Mouse (Mus musculus) hindbrain, embryonic 16.5 days (tissue): ENCODE data around the gene Depdc7. TPM values are rescaled to one million over a fixed set of nuclear protein-coding genes. Genes with fewer than 3 reads are reported as not detected.

Source experiments
- ATAC-seq: fragments of 200-750 bp; cut with Nextera tagmentation; 2 replicates; pipeline ENCODE4 v1.8.0; 2017; ENCODE audit warnings: moderate TSS enrichment, moderate library complexity
- H3K27ac ChIP-seq: fragments of 300-500 bp; sonication (generic); 2 replicates; pipeline ENCODE4 v1.5.1; 2014; ENCODE audit warnings: low read depth, mild to moderate bottlenecking, control low read depth, low read length, moderate library complexity
- H3K27me3 ChIP-seq: fragments of 300-500 bp; sonication (generic); replicated peaks from 2 replicates; pipeline ENCODE4 v1.6.1; 2014; ENCODE audit warnings: low read length; ENCODE audit not compliant: control insufficient read depth, insufficient read depth
- H3K36me3 ChIP-seq: fragments of 300-500 bp; sonication (generic); 2 replicates; pipeline ENCODE4 v1.6.1; 2014; ENCODE audit warnings: mild to moderate bottlenecking, low read length, moderate library complexity, mixed read lengths; ENCODE audit not compliant: control insufficient read depth, insufficient read depth
- H3K4me1 ChIP-seq: fragments of 300-500 bp; sonication (generic); 2 replicates; pipeline ENCODE4 v1.6.1; 2014; ENCODE audit warnings: low read depth, low read length; ENCODE audit not compliant: control insufficient read depth, insufficient read depth
- H3K4me2 ChIP-seq: fragments of 300-500 bp; sonication (generic); 2 replicates; pipeline ENCODE4 v1.6.1; 2014; ENCODE audit warnings: mild to moderate bottlenecking, low read length, control low read depth, moderate library complexity
- H3K4me3 ChIP-seq: fragments of 300-500 bp; sonication (generic); 2 replicates; pipeline ENCODE4 v1.5.1; 2014; ENCODE audit warnings: mild to moderate bottlenecking, low read length, control low read depth, moderate library complexity
- H3K9ac ChIP-seq: fragments of 300-500 bp; sonication (generic); 2 replicates; pipeline ENCODE4 v1.6.1; 2014; ENCODE audit warnings: low read depth, mild to moderate bottlenecking, control low read depth, low read length, moderate library complexity
- H3K9me3 ChIP-seq: fragments of 300-500 bp; sonication (generic); 2 replicates; pipeline ENCODE4 v1.6.1; 2014; ENCODE audit warnings: mild to moderate bottlenecking, low read length, moderate library complexity; ENCODE audit not compliant: control insufficient read depth
- WGBS: fragments of 180-500 bp; shearing (Covaris S2); extraction: QIAGEN DNeasy Blood & Tissue Kit; methylation state at CpG from one replicate; pipeline ENCODE4 v1.1.7; 2014; 5-methylcytosine and 5-hydroxymethylcytosine counted together
- polyA plus RNA-seq: library from polyadenylated mRNA; unstranded; fragments of >200 nt; fragmentation: Nextera tagmentation; extraction: Ambion mirVana; gene quantifications from 2 replicates; pipeline ENCODE4 v1.2.1, GENCODE M21; 2015

The Depdc7 gene
- polyA plus RNA-seq, 1 experiment from 2014 or later, result 1.9 TPM

DNA sequence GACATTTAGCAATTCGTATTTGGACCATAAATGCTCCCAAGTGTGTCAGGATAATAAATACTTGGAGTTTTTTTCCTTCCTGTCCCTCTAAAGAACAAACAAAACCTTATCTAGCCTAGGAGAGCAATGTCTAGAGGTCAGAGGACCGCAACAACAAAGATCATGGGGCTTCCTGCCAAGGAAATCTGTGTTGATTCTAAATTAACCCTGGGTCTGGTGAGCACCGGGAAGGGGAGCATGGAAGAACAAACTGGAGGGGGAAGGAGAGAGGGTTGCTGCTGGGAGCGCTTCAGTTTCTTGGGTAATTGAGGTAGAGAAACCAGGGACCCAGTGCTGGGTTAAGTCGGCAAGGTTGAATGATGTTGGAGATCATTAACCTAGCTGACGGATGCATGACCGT is 482 bp upstream of the Depdc7 start:
- peak overlapping the region; percentile 63; the same call in 1 of the 2 replicates for H3K9ac ChIP-seq
- peak overlapping the region; percentile 56 for H3K4me3 ChIP-seq
- 14% methylated on average over 7 of the region's 7 CpGs for WGBS
- H3K4me2 ChIP-seq, result peak overlapping the region; percentile 97
- no peaks in the 10 kb centered on the region for H3K27me3 ChIP-seq
- ATAC-seq, result no peak
- no peak overlapping the region for H3K27ac ChIP-seq
- peaks cover 10% of the 10 kb centered on the region for H3K4me1 ChIP-seq
- H3K9me3 ChIP-seq, result no peaks in the 10 kb centered on the region
- H3K36me3 ChIP-seq, result no peaks in the 10 kb centered on the region

DNA sequence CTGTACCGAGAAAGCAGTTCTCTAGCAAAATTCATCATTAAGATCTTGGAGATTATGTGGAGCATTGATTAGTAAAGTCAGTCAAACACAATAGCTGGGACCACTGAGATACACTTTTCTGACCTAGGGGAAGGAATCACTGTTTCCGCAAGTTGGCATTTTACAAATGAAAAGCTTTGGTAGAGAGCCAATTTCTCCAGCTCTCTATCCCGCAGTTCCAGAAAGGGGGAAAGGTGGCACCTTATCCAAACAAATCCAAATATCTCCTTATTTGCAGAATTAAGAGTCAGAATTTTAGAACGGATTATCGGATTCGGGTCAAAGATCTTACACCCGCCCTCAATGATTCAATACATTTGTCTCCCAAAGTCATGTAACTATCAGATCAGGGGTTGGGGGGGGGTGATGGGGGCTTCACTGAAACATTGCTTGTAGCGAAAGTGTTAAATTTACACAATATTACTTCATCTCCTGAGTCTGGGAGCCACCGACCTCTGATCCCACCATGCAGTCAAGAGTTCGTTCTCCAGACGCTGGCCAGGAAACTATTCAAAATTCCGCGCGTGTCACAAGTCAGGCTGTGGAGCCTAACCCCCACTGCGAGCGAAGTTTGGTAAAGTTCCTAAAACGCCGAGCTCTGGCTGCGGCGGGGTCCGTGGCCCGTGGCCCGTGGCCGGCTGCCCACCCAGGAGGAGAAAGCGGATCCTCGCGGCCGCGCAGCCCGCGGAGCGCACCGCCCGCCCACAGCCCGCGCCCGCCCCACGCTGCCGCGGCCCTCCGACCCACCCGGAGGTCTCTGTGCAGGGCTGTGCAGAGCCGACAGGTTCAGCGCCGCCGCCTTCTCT is 560 bp downstream of the Depdc7 start:
- peak overlapping the region; percentile 63 for H3K9ac ChIP-seq
- no peak; the same call in 1 of the 2 replicates for ATAC-seq
- peak overlapping the region; percentile 97 for H3K4me2 ChIP-seq
- peak overlapping the region; percentile 56 for H3K4me3 ChIP-seq
- no peak overlapping the region for H3K27ac ChIP-seq
- H3K36me3 ChIP-seq, result no peaks in the 10 kb centered on the region
- peaks cover 10% of the 10 kb centered on the region for H3K4me1 ChIP-seq
- no peaks in the 10 kb centered on the region for H3K9me3 ChIP-seq
- H3K27me3 ChIP-seq, result no peaks in the 10 kb centered on the region
- 5% methylated on average over 38 of the region's 46 CpGs for WGBS

DNA sequence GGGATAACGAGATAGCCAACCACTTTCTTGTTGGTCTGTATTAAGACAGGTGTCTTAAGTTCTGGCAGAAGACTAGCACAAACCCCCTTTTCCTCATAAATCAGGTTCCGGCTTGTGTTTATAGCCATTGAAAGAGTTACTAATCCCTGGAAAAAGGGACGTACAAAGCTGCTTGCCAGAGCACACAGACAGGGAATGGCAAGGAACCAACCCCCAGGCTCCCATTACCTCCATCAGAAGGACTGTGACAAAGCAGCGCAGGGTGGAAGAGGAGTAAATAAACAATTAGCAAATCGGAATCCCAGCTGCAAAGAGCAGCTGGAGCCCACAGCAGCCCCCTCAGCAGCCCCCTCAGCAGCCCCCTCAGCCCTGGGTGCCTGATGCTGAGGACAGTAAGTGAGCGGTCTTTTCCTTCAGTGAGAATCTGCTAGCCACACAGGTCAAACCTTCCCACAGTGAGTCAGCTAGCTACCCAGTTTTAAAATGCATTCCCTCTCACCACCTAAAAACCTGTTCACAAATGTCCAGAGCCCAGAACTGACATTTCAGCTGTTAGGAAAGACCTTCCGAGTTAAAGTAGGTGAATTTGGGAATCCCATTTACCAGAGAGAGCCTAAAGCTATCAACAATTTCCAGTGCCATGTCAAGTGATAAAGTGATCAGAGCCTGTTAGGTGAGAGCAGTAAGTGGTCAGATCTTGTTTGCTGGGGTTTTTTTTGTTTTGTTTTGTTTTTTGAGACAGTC is 1.5 kb downstream of the Depdc7 start:
- Histone ChIP-seq H3K4me1 (peaks cover 10% of the 10 kb centered on the region), H3K4me3 (no peak overlapping the region), H3K27me3 (no peaks in the 10 kb centered on the region), H3K36me3 (no peaks in the 10 kb centered on the region), H3K27ac (no peak overlapping the region), H3K9me3 (no peaks in the 10 kb centered on the region), H3K9ac (no peak overlapping the region), H3K4me2 (no peak overlapping the region)
- WGBS, result 37% methylated on average over 7 of the region's 7 CpGs
- no peak for ATAC-seq

DNA sequence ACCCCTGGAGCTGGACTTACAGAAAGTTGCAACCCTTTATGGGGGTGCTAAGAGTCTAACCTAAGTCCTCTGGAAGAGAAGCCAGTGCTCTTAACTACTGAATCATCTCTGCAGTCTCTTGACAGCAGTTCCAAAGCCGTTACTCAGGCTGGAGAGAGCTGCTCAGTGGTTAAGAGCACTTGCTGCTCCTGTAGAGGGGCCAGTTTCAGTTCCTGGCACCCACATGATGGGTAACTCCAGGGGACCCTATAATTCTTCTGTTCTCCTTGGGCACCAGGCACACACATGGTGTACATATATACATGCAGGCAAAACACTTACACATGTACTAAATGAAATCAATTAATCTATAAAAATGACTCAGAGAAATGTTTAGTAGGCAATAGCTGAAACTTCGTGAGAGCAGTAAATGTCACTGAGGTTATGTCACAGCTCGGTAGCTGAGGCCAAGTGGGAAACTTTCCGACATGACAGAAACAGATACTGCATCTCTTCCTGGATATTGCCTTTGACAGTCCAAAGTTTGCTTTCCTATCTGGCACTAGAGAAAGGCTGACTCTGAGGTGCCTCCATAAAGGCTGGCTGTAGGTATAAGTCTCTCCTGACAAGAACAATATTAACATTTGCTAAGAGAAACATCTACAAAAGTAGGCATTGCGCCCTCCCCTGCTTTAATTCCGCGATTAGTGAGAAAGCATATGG is 2.3 kb downstream of the Depdc7 start:
- Histone ChIP-seq H3K9ac (no peak overlapping the region), H3K27me3 (no peaks in the 10 kb centered on the region), H3K4me3 (no peak overlapping the region), H3K4me2 (no peak overlapping the region), H3K4me1 (peaks cover 10% of the 10 kb centered on the region), H3K36me3 (no peaks in the 10 kb centered on the region), H3K27ac (no peak overlapping the region), H3K9me3 (no peaks in the 10 kb centered on the region)
- no peak for ATAC-seq
- WGBS, result 65% methylated on average over 7 of the region's 7 CpGs

DNA sequence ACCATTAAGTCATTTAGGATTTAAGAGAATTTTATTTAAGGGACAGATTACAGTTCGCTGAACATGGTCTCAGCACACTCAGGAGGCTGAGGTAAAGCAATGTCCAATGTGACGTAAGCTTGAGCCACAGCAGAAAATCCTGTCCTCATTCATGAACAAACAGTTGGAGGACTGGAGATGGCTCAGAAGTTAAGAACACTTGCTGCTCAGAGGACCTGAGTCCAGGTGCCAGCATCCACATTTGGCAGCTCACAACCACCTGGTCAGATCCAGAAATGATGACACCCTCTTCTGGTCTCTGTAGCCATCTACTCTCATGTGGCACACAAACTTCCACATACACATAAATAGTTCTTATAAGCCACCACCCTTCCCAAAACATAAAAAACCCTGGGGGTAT is 3.0 kb downstream of the Depdc7 start:
- ATAC-seq, result no peak
- WGBS, result 96% methylated on average over 2 of the region's 2 CpGs
- Histone ChIP-seq H3K36me3 (no peaks in the 10 kb centered on the region), H3K27ac (no peak overlapping the region), H3K27me3 (no peaks in the 10 kb centered on the region), H3K4me2 (no peak overlapping the region), H3K9ac (no peak overlapping the region), H3K9me3 (no peaks in the 10 kb centered on the region), H3K4me1 (peaks cover 10% of the 10 kb centered on the region), H3K4me3 (no peak overlapping the region)

DNA sequence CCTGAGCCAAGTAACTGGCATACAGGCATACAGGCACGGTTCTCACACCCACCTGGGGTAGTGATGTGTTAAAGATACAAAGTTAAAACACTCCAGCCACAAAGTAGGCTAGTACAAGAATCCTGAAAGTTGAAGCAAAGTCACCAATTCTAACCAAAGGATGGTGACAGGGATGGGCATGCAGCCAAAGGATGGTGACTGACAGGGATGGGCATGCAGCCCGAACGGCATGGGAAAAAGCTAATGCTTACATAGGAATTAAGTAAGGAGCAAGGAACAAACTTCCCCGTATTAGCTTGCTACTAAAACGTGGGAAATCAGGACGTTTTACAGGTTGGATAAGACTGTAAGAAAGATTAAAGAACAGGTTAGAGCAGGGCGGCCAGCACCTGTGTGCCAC is 6.4 kb downstream of the Depdc7 start:
- no peak overlapping the region for H3K4me2 ChIP-seq
- no peaks in the 10 kb centered on the region for H3K9me3 ChIP-seq
- 72% methylated on average over 7 of the region's 7 CpGs for WGBS
- H3K27me3 ChIP-seq, result no peaks in the 10 kb centered on the region
- H3K9ac ChIP-seq, result no peak overlapping the region
- H3K36me3 ChIP-seq, result no peaks in the 10 kb centered on the region
- no peak overlapping the region for H3K27ac ChIP-seq
- H3K4me3 ChIP-seq, result no peak overlapping the region
- H3K4me1 ChIP-seq, result no peaks in the 10 kb centered on the region
- no peak for ATAC-seq

DNA sequence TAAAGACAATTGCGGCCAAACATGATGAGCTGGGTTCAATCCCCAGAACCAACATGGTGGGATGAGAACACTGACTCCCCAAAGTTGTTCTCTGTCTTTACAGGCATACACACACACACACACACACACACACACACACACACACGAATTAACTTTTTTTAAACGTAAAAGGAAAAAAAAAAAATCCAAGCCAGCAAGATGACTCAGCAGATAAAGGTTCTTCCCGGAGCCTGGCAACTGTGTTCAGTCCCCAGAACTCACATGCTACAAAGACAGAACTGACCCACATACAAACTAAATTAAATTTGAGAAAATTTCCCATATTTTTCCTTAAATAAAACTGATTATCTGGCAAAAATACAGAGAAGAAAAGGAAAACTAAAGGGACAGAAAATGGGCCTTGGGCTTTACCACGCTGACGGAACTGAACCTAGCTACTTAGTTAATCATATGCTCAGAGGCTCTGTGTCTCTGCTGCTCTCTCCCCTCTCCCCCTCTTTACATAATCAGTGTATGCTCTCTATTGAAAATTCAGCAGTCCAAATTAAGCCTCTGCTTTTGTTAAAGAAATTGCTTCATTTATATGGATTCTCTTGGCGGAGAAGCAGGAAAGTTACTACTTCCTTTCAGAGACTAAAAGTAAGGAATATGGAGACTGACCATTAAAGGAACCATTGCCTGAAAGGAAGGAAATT is 10.0 kb downstream of the Depdc7 start:
- no peak overlapping the region for H3K27ac ChIP-seq
- WGBS, result 60% methylated on average over 7 of the region's 7 CpGs

DNA sequence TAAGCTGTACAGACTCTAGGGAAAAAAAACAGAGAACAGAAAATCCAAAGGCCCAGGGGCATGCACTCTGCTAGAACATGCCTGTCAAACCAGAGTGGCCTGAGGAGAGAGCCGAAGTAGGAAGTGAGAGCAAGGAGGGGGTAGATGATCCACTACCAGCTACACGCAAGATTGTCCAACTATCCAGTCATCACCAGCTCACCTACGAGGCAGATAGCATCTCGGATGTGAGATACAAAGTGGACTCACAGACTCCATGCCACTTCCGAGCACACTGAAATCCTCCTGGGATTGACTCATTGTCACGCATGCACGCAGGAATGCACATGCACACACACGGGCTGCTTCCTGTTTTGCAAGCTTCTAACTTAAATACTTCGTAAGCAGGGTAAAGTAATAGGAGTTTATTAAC is 10.6 kb downstream of the Depdc7 start:
- H3K4me1 ChIP-seq, result no peaks in the 10 kb centered on the region
- no peaks in the 10 kb centered on the region for H3K9me3 ChIP-seq
- H3K27me3 ChIP-seq, result no peaks in the 10 kb centered on the region
- no peaks in the 10 kb centered on the region for H3K36me3 ChIP-seq
- no peak for ATAC-seq
- H3K4me3 ChIP-seq, result no peak overlapping the region
- H3K4me2 ChIP-seq, result no peak overlapping the region
- no peak overlapping the region for H3K27ac ChIP-seq
- no peak overlapping the region for H3K9ac ChIP-seq
- 92% methylated on average over 9 of the region's 9 CpGs for WGBS

More for the DNA sequence above, 10.0 kb downstream of the Depdc7 start:
- Histone ChIP-seq H3K9ac (no peak overlapping the region), H3K4me2 (no peak overlapping the region), H3K9me3 (no peaks in the 10 kb centered on the region), H3K36me3 (no peaks in the 10 kb centered on the region), H3K4me3 (no peak overlapping the region), H3K4me1 (no peaks in the 10 kb centered on the region), H3K27me3 (no peaks in the 10 kb centered on the region)
- no peak for ATAC-seq
